Mouse (Mus musculus) hindbrain, embryonic 10.5 days (tissue): ENCODE results near the gene Stx4a. TPM values are rescaled to one million over a fixed set of nuclear protein-coding genes. Genes with fewer than 3 reads are reported as not detected.
"Not testable (repeated sequence)": the region's sequence is repeated elsewhere in the genome, so short reads cannot be mapped to it uniquely, and the experiment has no call there.

Experiments
- DNase-seq: peaks from one replicate; pipeline ENCODE4 v3.0.0-alpha.2; 2017; ENCODE audit warnings: low spot score
- H3K27ac ChIP-seq: fragments of 300-500 bp; sonication (generic); 2 replicates; pipeline ENCODE4 v1.5.1; 2016; ENCODE audit warnings: mild to moderate bottlenecking, moderate library complexity
- H3K27me3 ChIP-seq: fragments of 300-500 bp; sonication (generic); 2 replicates; pipeline ENCODE4 v1.6.1; 2016; ENCODE audit warnings: mild to moderate bottlenecking; ENCODE audit not compliant: poor library complexity, insufficient read depth, severe bottlenecking
- H3K36me3 ChIP-seq: fragments of 300-500 bp; sonication (generic); 2 replicates; pipeline ENCODE4 v1.6.1; 2016; ENCODE audit warnings: mild to moderate bottlenecking, moderate library complexity
- H3K4me1 ChIP-seq: fragments of 300-500 bp; sonication (generic); replicated peaks from 2 replicates; pipeline ENCODE4 v1.6.1; 2016; ENCODE audit warnings: mild to moderate bottlenecking
- H3K4me3 ChIP-seq: fragments of 300-500 bp; sonication (generic); 2 replicates; pipeline ENCODE4 v1.5.1; 2016; ENCODE audit warnings: mild to moderate bottlenecking, moderate library complexity
- H3K9me3 ChIP-seq: fragments of 300-500 bp; sonication (generic); 2 replicates; pipeline ENCODE4 v1.6.1; 2016; ENCODE audit warnings: mild to moderate bottlenecking, moderate library complexity
- WGBS: fragments of 180-500 bp; shearing (Covaris S2); methylation state at CpG from one replicate; pipeline ENCODE4 v1.1.7; 2016; 5-methylcytosine and 5-hydroxymethylcytosine counted together
- polyA plus RNA-seq: library from polyadenylated mRNA; unstranded; fragments of >200 nt; fragmentation: Nextera tagmentation; extraction: Ambion mirVana; gene quantifications from 2 replicates; pipeline ENCODE4 v1.2.1, GENCODE M21; 2016

Gene Stx4a
- 15.2 and 21.6 TPM in 2 replicates for polyA plus RNA-seq

DNA sequence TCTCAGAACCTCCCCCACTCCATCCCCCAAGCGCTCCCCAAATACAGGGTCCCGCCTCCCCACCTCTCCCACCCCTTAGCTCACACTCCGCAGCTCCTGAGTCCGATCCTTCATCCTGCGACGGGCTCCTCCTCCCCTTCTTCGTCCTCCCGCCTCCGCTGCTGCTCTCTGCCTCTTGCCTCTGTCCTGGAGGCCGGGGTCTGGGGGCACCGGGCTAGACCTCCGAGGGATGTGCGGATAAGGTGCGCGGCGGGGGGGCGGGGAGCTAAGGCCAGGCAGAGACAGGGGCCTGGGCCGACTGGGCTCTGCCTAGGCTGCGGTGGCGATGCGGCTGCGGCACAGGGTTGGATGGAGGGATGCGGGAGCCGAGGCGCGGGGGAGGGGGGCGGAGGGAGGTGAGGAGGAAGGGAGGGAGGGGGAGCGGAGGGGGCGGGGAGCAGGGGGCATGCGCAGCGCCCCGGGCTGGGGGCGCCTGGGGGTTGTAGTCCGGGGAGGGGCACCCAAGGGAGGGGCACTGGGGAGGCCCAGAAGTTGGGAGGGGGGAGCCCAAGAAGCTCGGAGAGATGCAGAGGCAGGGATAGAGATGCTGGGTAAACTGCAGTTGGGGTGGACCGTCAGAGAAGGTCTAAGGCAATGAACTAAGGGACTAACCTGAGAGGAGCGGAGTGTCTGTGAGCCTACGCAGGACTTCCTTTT is at the start of gene Stx4a, which contains the start of gene Stx1b:
Stx4a (plus strand) TSS at position 119 of the 696 bp plus-strand sequence.
Stx1b (minus strand) TSS at position 374 of the 696 bp plus-strand sequence.
- Histone ChIP-seq H3K27ac (peak within 1 kb of the TSS; percentile 93), H3K9me3 (no peaks in the 10 kb centered on the region), H3K4me3 (peak within 1 kb of the TSS; percentile 90), H3K36me3 (no peaks in the 10 kb centered on the region), H3K27me3 (0 out of 2 replicates have a peak, but pooled peaks cover 3% of the 10 kb centered on the region), H3K4me1 (peaks cover 42% of the 10 kb centered on the region)
- 2% methylated on average over 31 of the region's 38 CpGs for WGBS
- peak; percentile 72 for DNase-seq

DNA sequence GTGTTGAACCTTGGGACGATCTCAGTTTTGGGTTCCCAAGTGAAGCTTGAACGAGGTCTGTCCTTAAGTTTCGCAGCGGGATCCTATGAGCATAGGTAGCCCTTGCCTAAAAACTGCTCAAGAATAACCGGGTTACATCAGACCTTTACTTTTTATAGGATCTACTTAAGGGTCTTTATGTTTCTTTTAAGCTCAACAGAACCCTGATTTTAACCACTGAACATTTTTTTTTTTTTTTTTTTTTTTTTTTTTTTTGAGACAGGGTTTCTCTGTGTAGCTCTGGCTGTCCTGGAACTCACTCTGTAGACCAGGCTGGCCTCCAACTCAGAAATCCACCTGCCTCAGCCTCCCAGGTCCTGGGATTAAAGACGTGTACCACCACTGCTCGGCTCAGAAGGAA is 48.3 kb upstream of the Stx4a start:
- not testable (repeated sequence) for DNase-seq, H3K27me3 ChIP-seq, H3K9me3 ChIP-seq
- Histone ChIP-seq H3K27ac (peak overlapping the region; percentile 100), H3K4me3 (peak overlapping the region; percentile 94), H3K36me3 (peaks cover 25% of the 10 kb centered on the region), H3K4me1 (peaks cover 34% of the 10 kb centered on the region)
- 77% methylated on average over 7 of the region's 7 CpGs for whole genome bisulfite sequencing

DNA sequence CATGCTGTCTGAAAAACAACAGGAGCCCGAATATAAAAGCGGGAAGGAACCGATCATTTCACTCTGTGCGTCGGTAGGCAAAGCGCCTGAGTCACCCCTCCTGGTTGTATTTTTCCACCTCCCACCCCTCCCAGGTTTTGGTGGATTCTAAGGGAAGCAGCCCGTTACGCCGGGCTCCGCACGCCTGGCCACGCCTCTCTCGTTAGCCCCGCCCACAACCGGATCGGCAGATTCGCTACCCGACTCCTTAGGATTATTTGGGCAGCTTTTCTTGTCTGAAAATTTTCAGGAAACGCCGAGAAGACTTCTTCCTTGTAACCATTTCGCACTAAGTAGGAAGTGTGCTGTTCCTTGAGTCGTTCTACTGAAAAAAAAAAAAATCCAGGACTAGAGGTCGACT is 47.7 kb upstream of the Stx4a start, which contains the start of gene Setd1a:
Setd1a (plus strand) TSS at position 245 of the 400 bp plus-strand sequence.
- WGBS: under 1% methylated on average over 23 of the region's 23 CpGs
- peak within 1 kb of the TSS; percentile 94 for H3K4me3 ChIP-seq
- H3K9me3 ChIP-seq: no peaks in the 10 kb centered on the region
- H3K27me3 ChIP-seq: no peaks in the 10 kb centered on the region
- peak; percentile 85 for DNase-seq
- H3K4me1 ChIP-seq: peaks cover 29% of the 10 kb centered on the region
- peaks cover 30% of the 10 kb centered on the region for H3K36me3 ChIP-seq
- peak within 1 kb of the TSS; percentile 100 for H3K27ac ChIP-seq

DNA sequence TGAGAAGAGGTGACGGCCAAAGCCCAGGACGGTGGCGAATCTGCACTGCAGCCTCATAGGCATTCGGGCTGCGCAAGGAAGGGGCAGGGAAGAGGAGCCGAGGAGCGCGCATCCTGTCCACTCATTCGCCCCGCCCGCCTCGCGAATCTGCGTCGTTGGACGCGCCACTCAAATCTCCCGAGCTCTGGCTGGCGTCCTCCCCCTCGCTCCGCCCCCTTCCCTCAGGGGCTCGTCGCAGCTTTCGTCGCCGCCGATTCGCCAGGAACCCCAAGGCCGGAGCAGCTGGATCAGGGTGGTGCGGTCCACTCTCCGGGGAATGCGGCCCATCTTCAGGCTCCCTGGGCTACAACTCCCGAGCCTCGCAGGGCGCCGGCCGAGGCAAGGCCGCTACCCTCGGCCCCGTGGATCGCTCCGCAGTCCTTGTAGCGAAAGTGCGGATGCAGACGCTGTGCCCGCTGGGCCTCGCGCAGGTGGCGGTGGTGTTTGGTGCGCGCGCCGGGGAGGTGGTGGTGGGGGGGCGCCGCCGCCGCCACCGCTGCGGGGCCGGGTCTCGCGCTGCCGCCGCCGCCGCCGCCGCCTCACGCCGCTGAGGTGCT is 47.1 kb upstream of the Stx4a start:
- H3K9me3 ChIP-seq: no peaks in the 10 kb centered on the region
- WGBS: under 1% methylated on average over 70 of the region's 70 CpGs
- peaks cover 29% of the 10 kb centered on the region for H3K4me1 ChIP-seq
- H3K36me3 ChIP-seq: peaks cover 36% of the 10 kb centered on the region
- peak overlapping the region; percentile 100 for H3K27ac ChIP-seq
- H3K4me3 ChIP-seq: peak overlapping the region; percentile 94
- DNase-seq: peak; percentile 95
- no peaks in the 10 kb centered on the region for H3K27me3 ChIP-seq

DNA sequence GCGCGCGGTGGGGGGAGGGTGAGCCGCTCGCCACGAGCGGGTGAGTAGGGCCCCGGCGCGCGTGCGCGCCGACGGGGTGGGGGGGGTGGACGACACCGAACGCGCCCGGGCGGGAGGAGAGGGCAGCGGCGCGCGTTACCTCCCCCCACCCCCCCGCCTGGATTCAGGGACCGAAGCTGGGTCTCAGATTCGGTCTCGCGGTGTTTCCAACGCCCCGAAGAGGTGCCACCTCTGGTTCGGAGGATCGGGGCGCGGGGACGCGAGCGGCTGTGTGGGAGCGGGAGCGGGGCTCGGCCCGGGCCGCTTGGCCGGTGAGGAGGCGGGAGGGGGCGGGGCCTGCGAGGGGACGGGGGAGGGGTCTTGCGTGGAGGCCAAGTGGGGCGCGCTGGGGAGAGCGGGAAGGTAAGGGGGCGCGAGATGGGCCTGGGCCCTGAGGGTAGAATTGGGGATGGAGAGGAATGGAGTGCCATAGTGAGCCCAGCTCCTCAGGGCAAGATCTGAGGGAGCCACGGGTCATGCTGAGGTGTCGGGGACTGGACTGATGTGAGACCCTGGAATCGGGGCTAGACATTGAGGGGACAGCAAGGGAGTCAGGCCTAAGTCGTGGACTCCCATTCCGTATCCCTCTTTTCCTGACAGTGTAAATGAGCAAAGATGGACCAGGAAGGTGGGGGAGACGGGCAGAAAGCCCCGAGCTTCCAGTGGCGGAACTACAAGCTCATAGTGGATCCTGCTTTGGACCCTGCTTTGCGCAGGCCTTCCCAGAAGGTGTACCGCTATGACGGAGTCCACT is 46.4 kb upstream of the Stx4a start:
- Histone ChIP-seq H3K9me3 (no peaks in the 10 kb centered on the region), H3K36me3 (peaks cover 43% of the 10 kb centered on the region), H3K27ac (peak overlapping the region; percentile 100), H3K4me3 (peak overlapping the region; percentile 94), H3K27me3 (no peaks in the 10 kb centered on the region), H3K4me1 (peaks cover 29% of the 10 kb centered on the region)
- WGBS: 3% methylated on average over 66 of the region's 66 CpGs
- peak; percentile 73 for DNase-seq

DNA sequence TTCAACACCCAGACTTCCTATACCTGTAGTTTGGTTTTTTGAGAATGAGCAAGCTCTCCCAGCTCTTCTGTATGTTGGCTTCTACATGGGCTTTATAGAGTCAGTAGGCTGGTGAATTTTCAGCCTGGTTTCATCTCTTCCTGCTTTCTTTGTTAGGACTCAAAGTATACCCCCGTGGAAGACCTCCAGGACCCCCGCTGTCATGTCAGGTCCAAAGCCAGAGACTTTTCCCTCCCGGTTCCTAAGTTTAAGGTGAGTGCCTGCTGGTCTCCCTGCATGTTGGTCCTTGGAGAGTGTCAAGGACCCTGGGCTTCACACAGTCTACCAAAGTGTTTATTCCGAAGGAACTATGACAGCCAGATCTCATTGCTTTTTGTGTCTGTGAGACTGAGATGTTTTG is 45.7 kb upstream of the Stx4a start:
- no peaks in the 10 kb centered on the region for H3K9me3 ChIP-seq
- no peak for DNase-seq
- H3K4me3 ChIP-seq: peak overlapping the region; percentile 94
- peaks cover 29% of the 10 kb centered on the region for H3K4me1 ChIP-seq
- 77% methylated on average over 4 of the region's 4 CpGs for WGBS
- peak overlapping the region; percentile 100 for H3K27ac ChIP-seq
- peaks cover 50% of the 10 kb centered on the region for H3K36me3 ChIP-seq
- no peaks in the 10 kb centered on the region for H3K27me3 ChIP-seq

DNA sequence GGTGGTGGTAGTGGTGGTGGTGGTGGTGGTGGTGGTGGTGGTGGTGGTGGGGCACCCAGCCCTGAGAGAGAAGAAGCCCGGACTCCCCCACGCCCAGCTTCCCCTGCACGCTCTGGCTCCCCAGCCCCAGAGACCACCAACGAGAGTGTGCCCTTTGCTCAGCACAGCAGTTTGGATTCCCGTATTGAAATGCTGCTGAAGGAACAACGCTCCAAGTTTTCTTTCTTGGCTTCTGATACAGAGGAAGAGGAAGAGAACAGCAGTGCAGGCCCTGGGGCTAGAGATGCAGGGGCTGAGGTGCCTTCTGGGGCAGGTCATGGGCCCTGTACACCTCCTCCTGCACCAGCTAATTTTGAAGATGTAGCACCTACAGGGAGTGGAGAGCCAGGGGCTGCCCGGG is 38.8 kb upstream of the Stx4a start, which contains the start of gene Gm49388:
Gm49388 (plus strand) TSS at position 301 of the 400 bp plus-strand sequence.
- H3K4me3 ChIP-seq: no peak within 1 kb of the TSS
- H3K27me3 ChIP-seq: no peaks in the 10 kb centered on the region
- no peaks in the 10 kb centered on the region for H3K9me3 ChIP-seq
- no peaks in the 10 kb centered on the region for H3K4me1 ChIP-seq
- no peak for DNase-seq
- peaks cover 100% of the 10 kb centered on the region for H3K36me3 ChIP-seq
- WGBS: 94% methylated on average over 7 of the region's 7 CpGs
- H3K27ac ChIP-seq: no peak within 1 kb of the TSS

DNA sequence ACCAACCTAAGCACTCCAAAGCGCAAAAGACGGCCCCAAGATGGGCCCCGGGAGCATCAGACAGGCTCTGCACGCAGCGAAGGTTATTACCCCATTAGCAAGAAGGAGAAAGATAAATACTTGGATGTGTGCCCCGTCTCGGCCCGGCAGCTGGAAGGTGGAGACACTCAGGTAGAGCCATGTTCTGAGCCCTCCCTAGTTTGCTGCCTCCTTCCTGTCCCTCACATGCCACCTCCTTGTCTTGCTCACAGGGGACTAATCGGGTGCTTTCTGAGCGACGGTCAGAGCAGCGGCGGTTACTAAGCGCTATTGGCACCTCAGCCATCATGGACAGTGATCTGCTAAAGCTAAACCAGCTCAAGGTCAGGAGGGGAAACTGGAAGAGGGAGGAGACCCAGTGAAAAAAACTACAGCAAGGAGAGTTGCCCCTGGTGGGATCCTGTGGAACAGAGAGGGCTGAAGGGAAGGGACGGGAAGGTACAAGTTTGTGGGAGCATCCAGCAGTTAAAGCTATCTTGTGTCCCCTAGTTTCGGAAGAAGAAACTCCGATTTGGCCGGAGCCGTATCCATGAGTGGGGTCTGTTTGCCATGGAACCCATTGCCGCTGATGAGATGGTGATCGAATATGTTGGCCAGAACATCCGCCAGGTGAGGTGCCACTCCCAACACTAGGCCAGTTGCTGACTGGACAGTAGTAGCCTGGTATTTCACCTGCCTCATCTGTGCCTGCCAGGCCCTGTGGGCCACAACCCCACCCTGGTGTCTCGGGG is 26.8 kb upstream of the Stx4a start:
- WGBS: 94% methylated on average over 23 of the region's 23 CpGs
- Histone ChIP-seq H3K27ac (no peak overlapping the region), H3K4me3 (no peak overlapping the region), H3K9me3 (no peaks in the 10 kb centered on the region), H3K4me1 (0 out of 2 replicates have a peak, but pooled peaks cover 11% of the 10 kb centered on the region), H3K27me3 (no peaks in the 10 kb centered on the region), H3K36me3 (peaks cover 93% of the 10 kb centered on the region)
- DNase-seq: no peak

DNA sequence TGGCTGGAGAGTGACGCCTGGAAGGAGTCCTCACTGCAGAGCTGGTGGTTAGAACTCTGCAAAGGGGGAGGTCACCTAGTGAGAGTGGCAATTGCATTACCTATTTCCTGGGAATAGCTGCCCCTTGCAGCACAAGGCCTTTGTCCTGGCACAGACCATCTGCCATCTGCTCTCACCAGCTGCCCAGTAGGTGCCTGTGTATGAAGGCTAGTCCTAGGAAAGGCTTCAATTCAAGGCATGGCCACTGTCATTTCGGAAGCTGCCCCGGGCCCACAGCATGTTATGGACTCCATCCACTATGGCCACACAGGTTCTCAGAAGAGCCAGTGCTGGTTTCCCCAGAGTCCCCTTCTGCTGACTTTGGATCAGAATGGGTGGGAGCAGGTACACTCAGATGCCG is 25.5 kb upstream of the Stx4a start:
- Histone ChIP-seq H3K27me3 (no peaks in the 10 kb centered on the region), H3K36me3 (peaks cover 93% of the 10 kb centered on the region), H3K4me3 (no peak overlapping the region), H3K4me1 (0 out of 2 replicates have a peak, but pooled peaks cover 11% of the 10 kb centered on the region), H3K9me3 (no peaks in the 10 kb centered on the region), H3K27ac (no peak overlapping the region)
- 90% methylated on average over 4 of the region's 4 CpGs for WGBS
- no peak for DNase-seq

DNA sequence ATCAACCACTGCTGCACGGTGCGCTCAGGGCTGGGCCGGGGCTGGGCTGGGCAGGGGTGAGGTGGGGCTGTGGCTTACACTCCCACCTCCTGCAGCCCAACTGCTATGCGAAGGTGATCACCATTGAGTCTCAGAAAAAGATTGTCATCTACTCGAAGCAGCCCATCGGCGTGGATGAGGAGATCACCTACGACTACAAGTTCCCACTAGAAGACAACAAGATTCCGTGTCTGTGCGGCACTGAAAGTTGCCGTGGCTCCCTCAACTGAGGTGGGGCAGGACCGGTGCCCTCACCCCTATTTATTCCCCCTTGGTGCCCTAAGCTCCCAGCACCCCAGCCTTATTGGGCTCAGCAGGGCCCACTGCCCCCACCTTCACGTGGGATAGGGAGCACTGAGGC is 24.9 kb upstream of the Stx4a start:
- no peaks in the 10 kb centered on the region for H3K9me3 ChIP-seq
- 0 out of 2 replicates have a peak, but pooled peaks cover 11% of the 10 kb centered on the region for H3K4me1 ChIP-seq
- H3K27me3 ChIP-seq: no peaks in the 10 kb centered on the region
- no peak overlapping the region for H3K27ac ChIP-seq
- peaks cover 93% of the 10 kb centered on the region for H3K36me3 ChIP-seq
- DNase-seq: no peak
- 91% methylated on average over 13 of the region's 13 CpGs for WGBS
- no peak overlapping the region for H3K4me3 ChIP-seq

DNA sequence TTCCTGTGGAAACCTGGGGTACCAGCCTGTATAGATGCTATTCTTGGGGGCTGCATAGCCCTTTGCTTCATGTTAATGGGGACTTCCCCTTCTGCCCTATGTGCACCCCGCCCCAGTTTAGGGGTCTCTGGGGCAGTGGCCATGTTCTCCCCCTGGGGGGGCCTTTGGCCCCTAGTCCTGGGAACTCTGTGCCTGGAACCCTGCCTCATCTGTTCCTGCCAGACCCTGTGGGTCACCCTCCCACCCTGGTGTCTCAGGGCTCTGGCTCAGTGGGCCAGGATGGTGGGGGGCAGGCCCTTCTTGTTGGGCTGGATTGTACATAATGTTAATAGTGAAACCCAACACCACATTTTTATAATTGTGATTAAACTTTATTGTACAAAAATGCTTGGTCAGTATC is 24.4 kb upstream of the Stx4a start:
- H3K27ac ChIP-seq: no peak overlapping the region
- WGBS: 96% methylated on average over 1 of the region's 1 CpGs
- H3K4me1 ChIP-seq: 0 out of 2 replicates have a peak, but pooled peaks cover 11% of the 10 kb centered on the region
- peaks cover 94% of the 10 kb centered on the region for H3K36me3 ChIP-seq
- H3K4me3 ChIP-seq: no peak overlapping the region
- H3K9me3 ChIP-seq: no peaks in the 10 kb centered on the region
- DNase-seq: no peak
- H3K27me3 ChIP-seq: no peaks in the 10 kb centered on the region
